Mouse (Mus musculus): ENCODE results near the gene Rgs7bp. TPM values are rescaled to one million over a fixed set of nuclear protein-coding genes. Genes with fewer than 3 reads are reported as not detected.

Gene Rgs7bp
- polyA plus RNA-seq (2012; rRNA removed): 1.2 and 1.5 TPM in 2 replicates

GRCm38 (mm10) chr13:105054181-105054940, at the start of gene Rgs7bp:
TSS of gene Rgs7bp (minus strand) at chr13:105054930.

GRCm38 (mm10) chr13:105081862-105082261, 27.1 kb upstream of the Rgs7bp start, which contains the start of gene 4933425L06Rik:
TSS of gene 4933425L06Rik (plus strand) at chr13:105082122.

Other genes starting within 250 kb of the Rgs7bp start
- 22.0 and 37.7 TPM in 2 replicates for gene Cwc27, start 237.8 kb downstream of the Rgs7bp start, polyA plus RNA-seq (2012; rRNA removed)
- gene Shisal2b, start 191.0 kb downstream of the Rgs7bp start, polyA plus RNA-seq (2012; rRNA removed): 0.22 and 0.37 TPM in 2 replicates
- 0.02 TPM in 1 of 2 replicates, not detected in the other for gene 4933425L06Rik, start 27.2 kb upstream of the Rgs7bp start, polyA plus RNA-seq (2012; rRNA removed)
- 5.6 and 5.7 TPM in 2 replicates for gene Rnf180, start 239.9 kb upstream of the Rgs7bp start, polyA plus RNA-seq (2012; rRNA removed)